Mouse (Mus musculus) megakaryocyte-erythroid progenitor cell, adult 5-6 weeks (primary cell): ENCODE measurements around the gene Arid4a. TPM values are rescaled to one million over a fixed set of nuclear protein-coding genes. Genes with fewer than 3 reads are reported as not detected.
"Not testable (repeated sequence)": the region's sequence is repeated elsewhere in the genome, so short reads cannot be mapped to it uniquely, and the experiment has no call there.

Source experiments
- ATAC-seq: replicated peaks from 2 replicates; pipeline ENCODE4 v1.8.0; 2016; ENCODE audit warnings: mild to moderate bottlenecking, inconsistent platforms; ENCODE audit not compliant: severe bottlenecking, poor library complexity, low FRiP score, low TSS enrichment
- total RNA-seq, 2 experiments: library from RNA; stranded (forward) in 1 of 2; stranded (reverse) in 1 of 2; fragments of 200-1000, 215-1000 nt in 1 of 2; fragments of >200 nt in 1 of 2; fragmentation: Nextera tagmentation in 1 of 2; gene quantifications; 2 replicates each; pipeline ENCODE4 v1.2.3; 2014 to 2017

Gene Arid4a
- total RNA-seq, 2 experiments from 2014 or later = 23.4 to 58.0 TPM

- no peak for ATAC-seq
These were observed 33.9 kb downstream of the Arid4a start for GRCm38 (mm10) chr12:71049596-71050265.

DNA sequence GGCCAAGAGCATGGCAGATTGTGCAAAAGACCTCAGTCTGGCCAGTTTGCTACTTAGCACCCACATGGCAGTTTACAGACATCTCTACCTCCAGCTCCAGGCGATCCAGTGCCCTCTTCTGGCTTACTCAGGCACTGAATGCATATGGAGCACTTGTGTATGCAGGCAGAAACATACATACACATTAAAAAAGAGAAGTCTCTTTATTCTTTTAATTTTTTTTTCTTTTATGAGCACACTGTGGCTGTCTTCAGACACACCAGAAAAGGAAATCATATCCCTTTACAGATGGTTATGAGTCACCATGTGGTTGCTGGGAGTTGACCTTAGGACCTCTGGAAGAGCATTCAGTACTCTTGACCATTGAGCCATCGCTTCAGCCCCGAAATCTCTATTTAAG lies 35.3 kb downstream of the Arid4a start:
- ATAC-seq = peak; percentile 54

GRCm38 (mm10) chr12:71052341-71052995 lies 36.7 kb downstream of the Arid4a start:
- peak; percentile 78 for ATAC-seq

DNA sequence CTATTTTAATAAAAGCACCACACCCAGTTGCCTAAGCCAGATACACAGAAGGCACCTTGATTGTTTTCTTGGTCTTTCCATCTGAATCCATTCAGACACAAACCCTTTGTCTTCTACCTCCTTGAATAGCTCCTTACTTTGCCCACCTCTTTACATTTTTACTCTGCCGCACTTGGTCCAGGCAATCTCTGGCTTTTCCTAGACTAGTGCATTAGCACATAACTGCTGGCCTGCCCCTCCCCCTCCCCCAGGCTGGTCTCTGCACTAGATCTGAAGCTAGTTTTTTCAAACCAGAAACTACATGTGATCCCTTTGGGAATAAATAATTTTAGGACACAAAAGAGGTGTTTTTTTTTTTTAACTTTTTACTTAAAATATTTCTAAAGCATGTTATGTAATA lies 37.2 kb downstream of the Arid4a start:
- ATAC-seq = no peak

- no peak for ATAC-seq
These were observed 37.7 kb downstream of the Arid4a start for GRCm38 (mm10) chr12:71053486-71053885.

GRCm38 (mm10) chr12:71055537-71055936 lies 39.7 kb downstream of the Arid4a start:
- no peak for ATAC-seq

GRCm38 (mm10) chr12:71059741-71060140 lies 44.0 kb downstream of the Arid4a start:
- ATAC-seq = no peak

GRCm38 (mm10) chr12:71069846-71070245 lies 54.1 kb downstream of the Arid4a start:
- 0 out of 2 replicates have a peak, but pooled peaks have one; percentile 29 for ATAC-seq

- ATAC-seq = no peak
These were observed 56.3 kb downstream of the Arid4a start for GRCm38 (mm10) chr12:71072048-71072447.

GRCm38 (mm10) chr12:71073113-71073730 lies 57.4 kb downstream of the Arid4a start:
- ATAC-seq = peak; percentile 97

GRCm38 (mm10) chr12:71086331-71086730 lies 70.5 kb downstream of the Arid4a start:
- no peak for ATAC-seq

DNA sequence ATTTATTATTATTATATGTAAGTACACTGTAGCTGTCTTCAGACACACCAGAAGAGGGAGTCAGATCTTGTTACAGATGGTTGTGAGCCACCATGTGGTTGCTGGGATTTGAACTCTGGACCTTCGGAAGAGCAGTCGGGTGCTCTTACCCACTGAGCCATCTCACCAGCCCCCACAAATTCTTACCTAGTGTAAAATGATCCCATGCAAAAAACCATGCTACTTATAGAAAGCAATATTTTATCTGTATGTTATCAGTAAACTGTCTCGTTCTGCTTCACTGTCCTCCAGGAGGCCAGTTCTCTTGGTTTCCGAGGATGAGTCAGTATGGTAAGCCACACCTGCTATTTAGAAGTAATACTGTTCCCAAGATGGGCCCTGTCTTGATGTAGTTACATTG lies 88.5 kb downstream of the Arid4a start:
- ATAC-seq = not testable (repeated sequence)

- ATAC-seq = no peak
These were observed 91.5 kb downstream of the Arid4a start for GRCm38 (mm10) chr12:71107216-71107771.

DNA sequence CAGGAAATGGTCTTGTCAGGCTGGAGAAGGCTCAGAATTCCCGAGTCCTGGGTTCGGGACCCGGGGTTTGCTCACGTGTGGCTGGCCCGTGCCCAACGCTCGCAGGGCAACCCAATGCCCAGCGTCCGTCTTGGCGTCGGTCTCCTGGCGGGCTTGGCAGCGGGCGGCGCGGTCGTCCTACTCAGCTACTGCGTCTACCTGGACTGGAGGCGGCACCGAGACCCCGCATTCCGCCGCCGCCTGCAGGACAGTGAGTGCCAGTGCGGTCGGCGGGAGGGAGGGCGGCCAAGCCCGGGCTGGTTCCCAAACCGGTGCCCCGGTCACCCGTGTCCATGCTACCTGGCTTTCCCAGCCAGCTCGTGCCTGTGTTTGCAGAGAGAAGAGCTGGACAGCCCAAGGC lies 95.5 kb downstream of the Arid4a start, which contains the start of gene Tomm20l:
Tomm20l (plus strand) TSS at position 98 of the 400 bp plus-strand sequence.
- peak; percentile 59 for ATAC-seq

DNA sequence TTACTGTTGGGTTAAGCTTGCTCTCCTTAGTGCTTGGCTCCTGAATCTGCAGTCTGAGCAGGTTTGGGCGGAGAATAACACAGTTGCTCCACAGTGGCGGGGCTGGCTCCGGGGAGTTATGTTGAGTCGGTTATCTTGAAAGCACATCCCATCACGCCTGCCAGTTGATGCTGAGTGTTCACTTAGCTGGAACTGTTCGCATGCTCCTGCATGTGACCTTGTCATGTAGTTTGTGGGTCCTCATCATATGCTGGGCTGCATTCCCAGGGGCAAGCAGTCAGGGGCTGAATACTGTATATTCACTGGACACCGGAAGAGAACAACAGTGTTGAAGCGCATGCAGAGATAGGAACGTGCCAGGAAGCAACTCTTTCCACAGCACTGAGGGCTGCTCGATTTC lies 97.3 kb downstream of the Arid4a start:
- peak; percentile 83 for ATAC-seq

DNA sequence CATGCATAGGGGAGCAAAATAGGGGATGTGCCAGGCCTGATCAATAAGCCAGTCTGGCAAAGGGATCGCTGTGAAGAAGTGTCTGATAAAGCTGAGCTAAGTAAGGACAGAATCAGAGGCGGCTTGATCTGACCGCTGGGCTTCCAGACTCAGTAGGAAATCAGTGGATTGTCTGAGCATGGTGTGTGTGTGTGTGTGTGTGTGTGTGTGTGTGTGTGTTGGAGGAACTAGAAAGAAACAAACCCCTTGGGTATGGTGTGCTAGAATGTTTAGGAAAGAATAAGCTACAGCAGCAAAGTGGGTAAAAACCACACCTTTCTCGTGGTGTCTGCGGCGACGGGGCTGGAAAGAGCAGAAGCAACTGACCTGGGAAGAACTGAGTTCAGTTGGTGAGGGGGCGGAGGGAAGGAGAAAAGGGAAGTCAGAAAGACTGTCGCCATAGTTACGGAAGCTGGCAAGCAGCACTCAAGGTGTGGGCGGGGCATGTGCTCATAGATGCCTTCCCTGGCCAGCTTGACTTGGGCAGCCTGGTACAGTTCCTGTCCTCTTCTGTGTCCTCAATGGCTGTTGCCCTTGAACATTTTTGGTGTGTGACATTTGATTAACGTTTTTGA lies 98.0 kb downstream of the Arid4a start:
- ATAC-seq = peak; percentile 78

DNA sequence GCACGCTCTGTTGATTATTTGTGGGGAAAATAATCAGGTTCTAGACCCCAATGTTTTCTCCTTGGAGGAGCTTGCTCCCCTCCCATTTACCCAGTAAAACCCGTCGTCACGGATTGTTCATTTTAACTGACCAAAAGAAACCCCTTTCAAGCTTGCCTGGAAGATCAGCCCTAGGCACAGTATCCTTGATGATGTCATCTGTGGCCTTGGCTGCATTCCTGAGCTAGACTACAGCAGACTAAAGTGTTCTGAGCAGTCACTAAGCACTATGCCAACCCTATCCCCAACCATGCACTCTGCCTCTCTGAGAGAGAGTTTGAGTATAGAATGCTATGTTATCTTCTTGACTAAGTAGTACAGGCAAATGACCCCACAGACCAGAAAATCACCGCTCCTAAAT lies 100.6 kb downstream of the Arid4a start:
- ATAC-seq = no peak

DNA sequence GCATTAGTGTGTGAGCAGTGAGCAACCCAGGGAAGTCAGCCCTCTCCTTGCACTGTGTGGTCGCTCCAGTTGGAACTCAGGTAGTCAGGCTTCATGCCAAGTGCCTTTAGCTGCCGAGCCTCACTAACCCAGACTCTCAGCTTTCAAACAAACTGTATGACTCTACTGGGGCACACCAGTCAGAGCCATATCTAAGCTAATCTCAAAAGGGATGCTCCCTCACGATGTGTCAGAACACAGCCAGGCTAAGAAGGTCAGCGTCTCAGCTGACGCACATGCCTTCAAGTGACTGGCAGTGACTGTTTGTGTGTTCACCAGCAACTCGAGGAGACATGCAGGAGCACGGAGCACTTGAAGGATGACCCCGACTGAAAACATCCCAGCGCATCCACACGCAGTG lies 106.9 kb downstream of the Arid4a start:
- ATAC-seq = 0 out of 2 replicates have a peak, but pooled peaks have one; percentile 30

DNA sequence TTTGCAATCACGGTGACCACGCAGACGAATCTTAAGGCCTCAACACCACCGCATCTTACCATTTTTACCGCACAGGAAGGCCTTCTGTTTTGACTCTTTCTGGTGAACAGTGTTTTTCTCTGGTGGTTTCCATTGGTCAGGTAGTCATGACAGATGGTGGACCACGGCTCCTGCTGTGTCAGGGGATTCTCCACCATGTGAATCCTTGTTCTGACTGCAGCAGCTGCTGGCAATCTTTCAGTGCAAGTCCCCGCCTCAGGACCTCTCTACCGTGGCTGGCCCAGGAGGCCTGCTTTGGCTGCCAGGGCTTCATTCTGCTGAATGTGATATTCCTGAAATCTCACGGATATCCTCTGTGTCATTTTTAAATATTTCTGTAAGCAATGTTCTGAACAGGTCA lies 107.5 kb downstream of the Arid4a start:
- no peak for ATAC-seq

DNA sequence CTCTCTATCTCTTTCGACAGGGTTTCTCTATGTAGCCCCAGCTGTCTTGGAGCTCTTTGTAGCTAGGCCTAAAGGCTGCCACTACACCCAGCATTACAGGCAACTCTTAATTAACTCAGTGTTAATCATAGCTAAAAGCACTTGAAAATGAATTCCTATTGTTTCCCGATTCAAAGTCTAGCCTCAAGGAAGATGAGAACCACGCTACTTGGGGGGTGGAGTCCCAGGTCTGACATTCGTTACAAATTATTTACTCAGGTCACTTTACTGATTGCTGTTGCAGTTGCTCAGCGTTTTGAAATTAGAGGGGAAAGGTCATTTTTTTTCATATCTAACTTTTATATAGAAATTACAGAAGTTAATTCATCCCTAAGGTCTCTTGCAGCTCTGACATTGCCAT lies 119.8 kb downstream of the Arid4a start:
- ATAC-seq = no peak
